Mouse (Mus musculus): ENCODE measurements at regions not wholly inside any gene's neighbourhood (a gene's known extent, or its start where the extent isn't known, plus 50 kb on each side); places are given as distances from the start of the nearest gene placed in this dataset.

DNA sequence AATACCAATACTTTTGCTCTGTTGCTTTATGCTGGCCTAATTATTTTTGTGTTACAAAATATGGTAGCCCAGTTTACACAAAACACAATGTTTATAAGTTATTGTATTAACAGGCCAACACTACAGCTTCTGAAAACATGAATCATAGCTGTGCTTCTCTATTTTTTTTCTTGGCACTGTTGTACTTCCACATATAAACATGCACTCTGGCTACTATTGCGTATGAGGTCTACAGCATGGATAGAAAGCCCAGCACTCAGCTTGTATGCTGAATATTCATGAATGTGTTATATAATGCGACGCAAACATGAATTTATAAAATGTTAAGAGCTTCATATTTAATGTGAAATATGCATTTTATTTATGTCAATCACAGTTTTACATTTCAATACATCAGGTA is 465.4 kb upstream of the Msl3l2 start:
- ATAC-seq (ENCODE audit: low read depth) = peak; percentile 75
- no peak overlapping the region for H3K27ac ChIP-seq (ENCODE audit: low read length)
- 45% methylated on average over 3 of the region's 3 CpGs for WGBS
- H3K4me1 ChIP-seq (replicated peaks; ENCODE audit: control insufficient read depth, insufficient read depth, low read length) = no peaks in the 10 kb centered on the region
- no peak overlapping the region for H3K4me2 ChIP-seq (ENCODE audit: low read depth, low read length)
- no peak overlapping the region for H3K4me3 ChIP-seq (ENCODE audit: low read length)
- H3K9me3 ChIP-seq (ENCODE audit: control insufficient read depth, low read length) = no peaks in the 10 kb centered on the region
- H3K36me3 ChIP-seq (ENCODE audit: control insufficient read depth, insufficient read depth, low read length) = no peaks in the 10 kb centered on the region
- H3K27me3 ChIP-seq (ENCODE audit: control insufficient read depth, insufficient read depth, low read depth, low read length) = no peaks in the 10 kb centered on the region
- H3K9ac ChIP-seq (ENCODE audit: low read length) = no peak overlapping the region

Measured in lung, embryonic 16.5 days (tissue).